Mouse (Mus musculus) subcutaneous adipose tissue, adult 2 months (tissue): ENCODE measurements around the gene Tex30. TPM values are rescaled to one million over a fixed set of nuclear protein-coding genes. Genes with fewer than 3 reads are reported as not detected.

Experiments
- polyA plus RNA-seq: library from polyadenylated mRNA; depleted of rRNA; stranded (reverse); fragments of >200 nt; gene quantifications from 2 replicates; pipeline ENCODE4 v1.2.3, GENCODE M21; 2012; ENCODE audit warnings: low replicate concordance; rRNA removed

Tex30 gene
- 3.9 and 6.8 TPM in 2 replicates for polyA plus RNA-seq

GRCm38 (mm10) chr1:44102259-44102717, at the start of gene Tex30:
TSS of gene Tex30 (minus strand) at chr1:44102441.

GRCm38 (mm10) chr1:44147563-44148381, 45.5 kb upstream of the Tex30 start, which contains the start of gene Ercc5:
TSS of gene Ercc5 (plus strand) at chr1:44147744.

GRCm38 (mm10) chr1:44118239-44119054, 16.2 kb upstream of the Tex30 start, which contains the start of the genes Kdelc1 and Bivm:
TSS of gene Kdelc1 (minus strand) at chr1:44118808.
TSS of gene Bivm (plus strand) at chr1:44118957.

GRCm38 (mm10) chr1:44061836-44062235, 40.4 kb downstream of the Tex30 start, which contains the start of gene Gm8251:
TSS of gene Gm8251 (minus strand) at chr1:44061936.

Other genes starting within 250 kb of the Tex30 start
- gene Tpp2, start 168.8 kb downstream of the Tex30 start, polyA plus RNA-seq, result 8.6 and 11.9 TPM in 2 replicates
- not detected in 2 replicates for gene Mettl21c, start 82.4 kb downstream of the Tex30 start, polyA plus RNA-seq
- gene Gm8251, start 40.5 kb downstream of the Tex30 start, polyA plus RNA-seq, result 0.03 TPM in 1 of 2 replicates, not detected in the other
- 8.7 and 35.2 TPM in 2 replicates for gene Kdelc1, start 16.4 kb upstream of the Tex30 start, polyA plus RNA-seq
- gene Bivm, start 16.5 kb upstream of the Tex30 start, polyA plus RNA-seq, result 5.7 and 7.4 TPM in 2 replicates
- gene Ercc5, start 45.3 kb upstream of the Tex30 start, polyA plus RNA-seq, result 5.0 and 8.2 TPM in 2 replicates
- not detected in 2 replicates for gene Mettl21e, start 116.5 kb upstream of the Tex30 start, polyA plus RNA-seq